Mouse (Mus musculus): Measurements from ENCODE around the gene Rin3. TPM values are rescaled to one million over a fixed set of nuclear protein-coding genes. Genes with fewer than 3 reads are reported as not detected.
A peak's percentile ranks its signal among the peaks of the same experiment; 100 is the strongest.

Rin3 gene
- polyA plus RNA-seq, 1 experiment from 2014 or later = 10.3 TPM

GRCm38 (mm10) chr12:102292501-102293215 lies 9.8 kb downstream of the Rin3 start:
- H3K4me2 ChIP-seq = no peak overlapping the region
- H3K27me3 ChIP-seq (replicated peaks) = no peaks in the 10 kb centered on the region
- H3K9me3 ChIP-seq (replicated peaks) = no peaks in the 10 kb centered on the region
- H3K4me3 ChIP-seq = no peak overlapping the region
- H3K36me3 ChIP-seq = peaks cover 8% of the 10 kb centered on the region
- ATAC-seq = no peak
- peaks cover 75% of the 10 kb centered on the region for H3K4me1 ChIP-seq
- no peak overlapping the region for H3K27ac ChIP-seq
- 61% methylated on average over 7 of the region's 7 CpGs for WGBS (ENCODE audit: insufficient replicate concordance)
- no peak overlapping the region for H3K9ac ChIP-seq

- Histone ChIP-seq H3K4me1 (peaks cover 76% of the 10 kb centered on the region), H3K4me2 (no peak overlapping the region), H3K36me3 (peaks cover 8% of the 10 kb centered on the region), H3K4me3 (no peak overlapping the region), H3K9ac (no peak overlapping the region), H3K9me3 (replicated peaks) (no peaks in the 10 kb centered on the region), H3K27me3 (replicated peaks) (no peaks in the 10 kb centered on the region), H3K27ac (no peak overlapping the region)
- 70% methylated on average over 5 of the region's 5 CpGs for whole genome bisulfite sequencing (ENCODE audit: insufficient replicate concordance)
- no peak for ATAC-seq
These were observed 11.8 kb downstream of the Rin3 start for GRCm38 (mm10) chr12:102294634-102295033.

GRCm38 (mm10) chr12:102295230-102295629 lies 12.4 kb downstream of the Rin3 start:
- Histone ChIP-seq H3K4me2 (no peak overlapping the region), H3K9ac (no peak overlapping the region), H3K36me3 (peaks cover 5% of the 10 kb centered on the region), H3K9me3 (replicated peaks) (no peaks in the 10 kb centered on the region), H3K27ac (no peak overlapping the region), H3K4me1 (peaks cover 75% of the 10 kb centered on the region), H3K27me3 (replicated peaks) (no peaks in the 10 kb centered on the region), H3K4me3 (no peak overlapping the region)
- 40% methylated on average over 7 of the region's 7 CpGs for WGBS (ENCODE audit: insufficient replicate concordance)
- no peak for ATAC-seq

GRCm38 (mm10) chr12:102295662-102296061 lies 12.8 kb downstream of the Rin3 start:
- Histone ChIP-seq H3K9ac (no peak overlapping the region), H3K4me2 (no peak overlapping the region), H3K27ac (no peak overlapping the region), H3K9me3 (replicated peaks) (no peaks in the 10 kb centered on the region), H3K4me1 (peaks cover 75% of the 10 kb centered on the region), H3K27me3 (replicated peaks) (no peaks in the 10 kb centered on the region), H3K36me3 (peaks cover 3% of the 10 kb centered on the region; the same call in 1 of the 2 replicates), H3K4me3 (no peak overlapping the region)
- no peak for ATAC-seq
- 71% methylated on average over 8 of the region's 8 CpGs for WGBS (ENCODE audit: insufficient replicate concordance)

- Histone ChIP-seq H3K27me3 (replicated peaks) (no peaks in the 10 kb centered on the region), H3K4me2 (no peak overlapping the region), H3K9me3 (replicated peaks) (no peaks in the 10 kb centered on the region), H3K27ac (no peak overlapping the region), H3K9ac (no peak overlapping the region), H3K4me1 (peaks cover 70% of the 10 kb centered on the region), H3K36me3 (peaks cover 3% of the 10 kb centered on the region; the same call in 1 of the 2 replicates), H3K4me3 (no peak overlapping the region)
- no peak for ATAC-seq
- WGBS (ENCODE audit: insufficient replicate concordance) = 86% methylated on average over 1 of the region's 1 CpGs
These were observed 13.5 kb downstream of the Rin3 start for GRCm38 (mm10) chr12:102296361-102296760.

- H3K4me3 ChIP-seq = no peak overlapping the region
- H3K27me3 ChIP-seq (replicated peaks) = no peaks in the 10 kb centered on the region
- no peak overlapping the region for H3K9ac ChIP-seq
- H3K27ac ChIP-seq = no peak overlapping the region
- WGBS (ENCODE audit: insufficient replicate concordance) = 65% methylated on average over 4 of the region's 4 CpGs
- peaks cover 3% of the 10 kb centered on the region; the same call in 1 of the 2 replicates for H3K36me3 ChIP-seq
- peaks cover 67% of the 10 kb centered on the region for H3K4me1 ChIP-seq
- H3K9me3 ChIP-seq (replicated peaks) = no peaks in the 10 kb centered on the region
- ATAC-seq = no peak
- no peak overlapping the region for H3K4me2 ChIP-seq
These were observed 14.1 kb downstream of the Rin3 start for GRCm38 (mm10) chr12:102296967-102297366.

GRCm38 (mm10) chr12:102299209-102299608 lies 16.4 kb downstream of the Rin3 start:
- WGBS (ENCODE audit: insufficient replicate concordance) = 28% methylated on average over 5 of the region's 5 CpGs
- no peak overlapping the region for H3K4me2 ChIP-seq
- no peak overlapping the region for H3K27ac ChIP-seq
- H3K36me3 ChIP-seq = peaks cover 3% of the 10 kb centered on the region; the same call in 1 of the 2 replicates
- H3K27me3 ChIP-seq (replicated peaks) = no peaks in the 10 kb centered on the region
- no peaks in the 10 kb centered on the region for H3K9me3 ChIP-seq (replicated peaks)
- H3K4me3 ChIP-seq = no peak overlapping the region
- no peak overlapping the region for H3K9ac ChIP-seq
- no peak for ATAC-seq
- peaks cover 71% of the 10 kb centered on the region for H3K4me1 ChIP-seq

GRCm38 (mm10) chr12:102301585-102301984 lies 18.7 kb downstream of the Rin3 start:
- H3K27me3 ChIP-seq (replicated peaks) = no peaks in the 10 kb centered on the region

GRCm38 (mm10) chr12:102302322-102302721 lies 19.5 kb downstream of the Rin3 start:
- Histone ChIP-seq H3K4me1 (peaks cover 70% of the 10 kb centered on the region), H3K4me3 (no peak overlapping the region), H3K9me3 (replicated peaks) (no peaks in the 10 kb centered on the region), H3K4me2 (no peak overlapping the region), H3K9ac (no peak overlapping the region), H3K36me3 (no peaks in the 10 kb centered on the region), H3K27me3 (replicated peaks) (no peaks in the 10 kb centered on the region), H3K27ac (peak overlapping the region; percentile 20; the same call in 1 of the 2 replicates)
- WGBS (ENCODE audit: insufficient replicate concordance) = 48% methylated on average over 9 of the region's 9 CpGs
- ATAC-seq = no peak

More at GRCm38 (mm10) chr12:102301585-102301984, 18.7 kb downstream of the Rin3 start:
- no peak overlapping the region for H3K4me2 ChIP-seq
- ATAC-seq = no peak
- no peaks in the 10 kb centered on the region for H3K9me3 ChIP-seq (replicated peaks)
- H3K36me3 ChIP-seq = no peaks in the 10 kb centered on the region
- no peak overlapping the region for H3K4me3 ChIP-seq
- H3K4me1 ChIP-seq = peaks cover 73% of the 10 kb centered on the region
- no peak overlapping the region for H3K9ac ChIP-seq
- WGBS (ENCODE audit: insufficient replicate concordance) = 27% methylated on average over 1 of the region's 1 CpGs
- 0 out of 2 replicates have a peak overlapping the region, but pooled peaks have one; percentile 5 for H3K27ac ChIP-seq

- Histone ChIP-seq H3K4me3 (no peak overlapping the region), H3K27ac (peak overlapping the region; percentile 20; the same call in 1 of the 2 replicates), H3K9ac (no peak overlapping the region), H3K27me3 (replicated peaks) (no peaks in the 10 kb centered on the region), H3K36me3 (no peaks in the 10 kb centered on the region), H3K4me2 (no peak overlapping the region), H3K4me1 (peaks cover 69% of the 10 kb centered on the region), H3K9me3 (replicated peaks) (no peaks in the 10 kb centered on the region)
- no peak for ATAC-seq
- WGBS (ENCODE audit: insufficient replicate concordance) = 60% methylated on average over 4 of the region's 4 CpGs
These were observed 20.0 kb downstream of the Rin3 start for GRCm38 (mm10) chr12:102302831-102303351.

- Histone ChIP-seq H3K4me1 (peaks cover 69% of the 10 kb centered on the region), H3K27ac (no peak overlapping the region)
These were observed 21.0 kb downstream of the Rin3 start for GRCm38 (mm10) chr12:102303867-102304266.

GRCm38 (mm10) chr12:102305069-102305836 lies 22.4 kb downstream of the Rin3 start:
- Histone ChIP-seq H3K27ac (no peak overlapping the region), H3K9me3 (replicated peaks) (no peaks in the 10 kb centered on the region), H3K4me2 (no peak overlapping the region), H3K27me3 (replicated peaks) (no peaks in the 10 kb centered on the region), H3K4me3 (no peak overlapping the region), H3K36me3 (0 out of 2 replicates have a peak, but pooled peaks cover 2% of the 10 kb centered on the region), H3K4me1 (peaks cover 70% of the 10 kb centered on the region), H3K9ac (no peak overlapping the region)
- WGBS (ENCODE audit: insufficient replicate concordance) = 55% methylated on average over 10 of the region's 10 CpGs
- peak; percentile 65 for ATAC-seq

More at GRCm38 (mm10) chr12:102303867-102304266, 21.0 kb downstream of the Rin3 start:
- WGBS (ENCODE audit: insufficient replicate concordance) = 43% methylated on average over 7 of the region's 7 CpGs
- Histone ChIP-seq H3K9ac (no peak overlapping the region), H3K4me3 (no peak overlapping the region), H3K27me3 (replicated peaks) (no peaks in the 10 kb centered on the region), H3K4me2 (no peak overlapping the region), H3K9me3 (replicated peaks) (no peaks in the 10 kb centered on the region), H3K36me3 (no peaks in the 10 kb centered on the region)
- ATAC-seq = no peak
